Mouse (Mus musculus): ENCODE results near the gene Adcy7.

Adcy7 gene

GRCm38 (mm10) chr8:88301589-88302437 is 29.6 kb downstream of the Adcy7 start:
- DNase-seq = no peak

DNA sequence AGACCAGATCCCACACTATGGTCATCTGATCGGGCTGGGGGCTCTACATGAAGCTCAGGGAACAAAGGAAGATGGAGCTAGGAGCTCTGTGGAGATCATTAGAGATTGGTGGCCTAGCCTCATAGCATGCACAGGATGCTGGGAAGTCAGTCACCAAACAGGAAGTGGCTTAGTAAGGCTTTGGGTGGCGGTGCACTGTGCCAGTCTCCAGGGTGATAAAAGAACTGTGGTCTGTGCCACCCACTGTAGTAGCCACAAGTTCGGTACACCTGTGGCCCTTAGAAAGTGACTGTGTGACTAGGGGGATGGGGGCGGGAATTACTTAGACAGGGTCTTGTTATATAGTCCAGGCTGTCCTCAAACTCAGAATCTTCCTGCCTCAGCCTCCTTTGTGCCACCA is 33.6 kb downstream of the Adcy7 start:
- no peak for DNase-seq

GRCm38 (mm10) chr8:88306511-88306910 is 34.3 kb downstream of the Adcy7 start:
- DNase-seq = no peak

DNA sequence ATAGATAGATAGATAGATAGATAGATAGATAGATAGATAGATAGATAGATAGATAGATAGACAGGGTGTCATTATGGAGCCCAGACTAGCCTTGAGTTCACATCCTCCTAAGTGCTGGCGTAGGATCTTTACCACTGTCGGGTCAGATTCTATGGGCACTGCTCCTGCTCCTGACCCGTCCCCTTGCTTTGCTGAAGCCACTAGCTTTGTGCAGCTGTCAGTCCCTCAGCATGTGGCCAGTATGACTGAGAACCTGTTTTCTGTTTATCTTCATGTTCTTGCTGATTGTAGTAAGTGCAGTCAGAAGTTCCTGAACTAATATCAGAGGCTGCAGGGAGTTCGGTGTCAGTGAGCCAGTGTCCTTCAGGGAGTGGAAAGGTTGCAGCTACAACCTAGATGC is 35.5 kb downstream of the Adcy7 start:
- DNase-seq = no peak

- DNase-seq = no peak
Observed at GRCm38 (mm10) chr8:88309274-88309873, 37.2 kb downstream of the Adcy7 start.

DNA sequence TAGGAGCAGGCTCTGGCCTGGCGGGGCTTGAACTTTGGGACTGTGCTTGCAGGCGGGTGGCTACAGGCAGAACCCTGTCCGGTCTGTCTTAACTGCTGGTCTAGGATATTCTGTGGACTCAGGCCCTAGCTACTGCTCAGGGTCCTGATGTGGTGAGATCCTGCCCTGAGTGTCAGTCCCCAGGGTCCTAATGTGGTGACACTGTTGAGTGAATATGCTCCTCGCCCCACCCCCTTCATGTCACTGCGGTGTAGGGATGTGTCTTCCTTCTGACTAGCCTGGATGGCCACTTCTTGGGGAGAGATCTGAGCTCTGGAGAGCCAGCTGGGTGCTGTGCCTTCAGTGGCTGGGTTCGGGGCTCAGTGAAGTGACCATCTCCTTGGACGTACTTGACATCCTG is 37.7 kb downstream of the Adcy7 start:
- no peak for DNase-seq

- DNase-seq = no peak
Observed at GRCm38 (mm10) chr8:88310286-88310685, 38.1 kb downstream of the Adcy7 start.

GRCm38 (mm10) chr8:88312966-88313365 is 40.8 kb downstream of the Adcy7 start:
- DNase-seq = peak; percentile 21

DNA sequence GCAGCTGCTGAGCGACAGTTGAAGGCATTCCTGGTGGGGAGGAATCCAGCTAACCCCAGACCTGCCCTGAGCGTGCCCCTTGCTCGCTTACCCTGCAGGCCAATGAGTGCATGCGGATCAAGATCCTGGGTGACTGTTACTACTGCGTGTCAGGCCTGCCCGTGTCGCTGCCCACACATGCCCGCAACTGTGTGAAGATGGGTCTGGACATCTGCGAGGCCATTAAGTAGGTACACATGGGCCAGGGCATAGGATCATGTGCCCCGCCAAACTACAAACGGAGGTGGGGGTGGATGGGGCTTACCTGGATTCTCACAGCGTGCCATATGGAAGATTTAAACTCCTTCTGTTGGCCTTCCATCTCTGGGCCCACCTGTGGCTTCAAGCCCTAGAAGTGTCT is 41.8 kb downstream of the Adcy7 start:
- DNase-seq = no peak

- no peak for DNase-seq
Observed at GRCm38 (mm10) chr8:88315302-88315701, 43.1 kb downstream of the Adcy7 start.

DNA sequence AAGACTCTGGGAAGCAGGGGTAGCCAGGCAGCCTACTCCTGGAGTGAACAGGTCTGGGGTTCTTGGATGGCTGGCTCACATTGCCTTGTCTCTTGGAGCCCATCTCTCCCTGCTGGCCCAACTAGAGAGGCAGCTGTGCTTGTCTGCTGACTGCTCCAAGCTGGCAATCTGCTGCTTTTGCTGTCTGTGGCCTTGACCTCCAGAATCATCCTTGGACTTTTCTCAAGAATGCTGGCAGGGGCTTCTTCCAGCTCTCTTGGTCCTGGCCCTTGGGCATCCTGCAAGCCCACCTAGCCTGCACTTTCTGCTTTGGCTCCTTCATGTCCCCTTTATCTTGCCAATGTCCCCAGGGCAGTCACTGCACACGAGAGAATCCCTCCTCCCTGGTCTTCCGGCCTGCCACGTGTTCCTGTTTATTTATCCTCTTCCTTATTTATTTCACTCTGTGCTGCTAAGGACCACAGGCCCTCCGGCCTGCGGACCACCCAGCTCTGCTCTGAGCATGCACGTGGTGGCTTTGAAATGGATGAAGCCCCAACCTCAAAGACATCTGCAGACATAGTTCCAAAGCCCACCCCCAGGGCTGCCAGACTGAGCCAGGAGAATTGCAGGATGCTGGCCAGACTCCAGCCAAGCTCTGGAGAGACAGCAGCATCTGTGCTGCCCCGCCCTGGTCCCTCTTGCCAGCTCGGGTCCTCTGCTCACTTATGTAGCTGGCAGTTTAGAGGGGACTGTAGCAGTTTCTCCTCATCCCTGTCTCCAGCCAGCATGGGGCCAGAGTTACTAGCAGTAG is 44.1 kb downstream of the Adcy7 start:
- DNase-seq = no peak

DNA sequence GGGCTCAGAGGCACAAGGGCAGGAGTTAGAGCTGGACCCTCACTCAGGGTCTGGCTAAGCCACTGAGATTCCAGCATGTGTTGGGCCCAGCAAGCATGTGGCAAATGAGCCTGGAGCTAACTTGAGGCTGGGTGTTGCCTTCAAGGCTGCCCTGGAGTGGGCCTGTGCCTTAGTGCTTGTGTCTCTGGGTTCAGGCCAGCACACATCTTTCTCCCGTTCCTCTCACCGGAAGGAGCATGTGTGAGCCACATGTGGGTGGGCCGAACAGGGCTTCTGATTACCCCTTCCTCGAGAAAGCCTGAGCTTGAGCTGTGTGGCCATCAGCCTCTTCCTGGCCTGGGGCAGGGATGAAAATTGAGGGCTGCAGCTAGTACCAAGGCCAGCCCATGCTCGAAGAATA is 45.1 kb downstream of the Adcy7 start:
- no peak for DNase-seq

DNA sequence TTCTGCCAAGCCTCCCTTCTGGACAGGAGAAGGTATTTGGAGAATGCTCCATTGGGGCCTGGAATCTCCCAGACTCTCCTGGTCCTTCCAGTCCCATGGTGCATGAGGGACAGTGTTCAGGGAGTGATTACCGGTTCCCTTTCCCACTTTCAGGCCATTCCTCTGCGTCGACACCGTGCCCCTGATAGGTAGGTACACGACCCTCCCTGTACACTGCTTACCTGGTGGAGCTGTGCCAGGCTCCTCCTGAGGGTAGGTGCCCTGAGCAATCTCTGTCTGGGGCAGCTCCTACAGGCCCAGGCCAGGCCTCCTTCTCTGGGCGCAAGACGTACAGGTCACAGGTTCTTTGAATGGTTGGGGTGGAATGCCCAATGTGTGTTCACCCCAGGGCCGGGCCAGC is 45.9 kb downstream of the Adcy7 start:
- DNase-seq = no peak

DNA sequence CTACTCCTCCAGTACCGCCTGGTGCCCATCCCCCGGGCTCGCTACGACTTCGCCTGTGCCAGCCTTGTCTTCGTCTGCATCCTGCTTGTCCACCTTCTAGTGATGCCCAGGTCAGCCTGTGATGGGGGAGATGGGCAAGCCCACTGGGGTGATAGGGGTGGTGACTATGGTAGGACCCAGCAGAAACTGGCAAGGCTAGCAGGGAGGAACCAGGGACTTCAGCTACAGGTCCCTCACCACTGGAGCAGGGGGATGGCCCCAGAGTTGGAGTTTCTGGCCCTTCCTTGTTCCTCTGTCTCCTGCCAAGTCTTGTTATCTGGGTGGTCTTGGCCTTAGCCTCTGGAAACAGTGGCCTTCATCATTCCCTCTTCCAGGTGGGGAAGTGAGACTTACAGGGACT is 47.9 kb downstream of the Adcy7 start:
- DNase-seq = no peak

- DNase-seq = no peak
Observed at GRCm38 (mm10) chr8:88321387-88321786, 49.2 kb downstream of the Adcy7 start.

DNA sequence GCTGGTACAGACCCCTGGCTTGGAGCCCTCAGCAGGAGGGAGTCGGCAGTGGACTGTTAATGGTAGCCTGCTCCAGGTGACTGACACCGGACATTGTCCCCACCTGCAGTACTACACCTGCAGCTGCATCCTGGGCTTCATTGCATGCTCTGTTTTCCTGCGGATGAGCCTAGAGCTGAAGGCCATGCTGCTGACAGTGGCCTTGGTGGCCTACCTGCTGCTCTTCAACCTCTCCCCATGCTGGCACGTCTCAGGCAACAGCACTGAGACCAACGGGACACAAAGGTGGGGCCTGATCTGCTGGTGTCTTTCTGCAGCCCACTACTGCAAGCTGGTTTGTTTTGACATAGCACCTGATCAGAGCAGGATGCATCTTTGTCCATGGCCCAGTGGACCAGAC is 51.3 kb downstream of the Adcy7 start:
- no peak for DNase-seq

GRCm38 (mm10) chr8:88324760-88325159 is 52.6 kb downstream of the Adcy7 start:
- DNase-seq = no peak

DNA sequence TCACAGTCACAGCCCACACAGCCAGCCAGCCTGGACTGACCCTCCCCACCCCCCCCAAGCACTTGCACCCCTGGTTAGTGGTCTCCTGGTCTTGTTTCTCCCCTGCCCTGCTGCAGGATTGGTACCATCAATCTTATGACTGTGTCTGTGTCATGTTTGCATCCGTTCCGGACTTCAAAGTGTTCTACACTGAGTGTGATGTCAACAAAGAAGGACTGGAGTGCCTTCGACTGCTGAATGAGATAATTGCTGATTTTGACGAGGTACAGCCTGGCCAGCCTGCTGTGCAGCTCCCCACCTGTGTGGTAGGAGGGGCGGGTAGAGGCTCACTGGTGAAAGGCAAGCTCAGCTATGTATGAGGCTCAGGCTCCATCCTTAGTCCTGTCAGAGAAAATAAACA is 53.0 kb downstream of the Adcy7 start:
- no peak for DNase-seq

DNA sequence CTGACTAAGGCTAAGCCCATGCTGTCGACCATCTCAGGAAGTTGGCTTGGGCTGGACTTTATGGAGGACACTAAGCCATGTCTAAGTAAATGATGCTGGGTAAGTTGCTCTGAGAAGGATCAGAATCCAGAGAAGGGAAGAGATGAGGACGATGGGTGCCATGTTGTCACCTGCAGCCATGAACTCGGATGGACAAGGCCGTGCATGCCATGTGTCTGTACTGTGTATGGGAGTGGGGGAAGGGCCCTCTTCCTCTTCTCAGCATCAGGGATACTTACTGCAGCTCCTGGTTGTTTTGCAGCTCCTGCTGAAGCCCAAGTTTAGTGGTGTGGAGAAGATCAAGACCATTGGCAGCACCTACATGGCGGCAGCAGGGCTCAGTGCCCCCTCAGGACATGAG is 53.6 kb downstream of the Adcy7 start:
- DNase-seq = no peak

DNA sequence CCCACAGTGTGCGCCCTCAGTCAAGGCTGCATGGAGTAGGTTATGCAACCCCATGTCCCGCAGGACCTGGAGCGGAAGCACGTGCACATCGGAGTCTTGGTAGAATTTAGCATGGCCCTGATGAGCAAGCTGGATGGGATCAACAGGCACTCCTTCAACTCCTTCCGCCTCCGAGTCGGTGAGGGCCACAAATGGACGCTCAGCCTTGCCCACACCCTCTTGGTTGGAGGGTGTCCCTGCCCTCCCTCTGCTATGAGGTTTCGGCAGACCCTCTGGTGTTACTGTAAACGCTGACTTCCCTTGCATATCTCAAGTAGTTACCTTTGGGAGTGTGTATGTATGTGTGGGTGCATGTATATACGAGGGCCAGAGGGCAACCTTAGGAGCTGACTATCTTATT is 54.1 kb downstream of the Adcy7 start:
- DNase-seq = no peak

DNA sequence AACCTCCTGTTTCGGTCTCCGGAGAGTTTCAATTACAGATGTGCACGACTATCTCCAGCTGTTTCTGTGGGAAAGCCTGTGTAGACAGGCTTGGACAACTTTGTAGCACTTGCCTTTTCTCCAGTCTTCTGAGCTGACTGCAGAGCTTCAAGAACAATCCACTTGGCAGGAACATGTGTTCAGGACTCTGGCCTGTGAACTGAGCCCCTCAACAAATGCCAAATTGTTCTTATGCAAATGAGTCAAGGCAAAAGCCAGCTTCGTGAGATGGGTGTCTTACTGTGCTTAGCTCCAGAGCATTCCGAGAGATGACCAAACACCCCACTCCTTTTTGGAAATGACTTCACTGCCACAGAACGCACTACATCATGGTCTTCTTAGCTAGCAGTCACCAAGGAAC is 56.5 kb downstream of the Adcy7 start:
- DNase-seq = no peak

- DNase-seq = no peak
Observed at GRCm38 (mm10) chr8:88330816-88331215, 58.6 kb downstream of the Adcy7 start.

DNA sequence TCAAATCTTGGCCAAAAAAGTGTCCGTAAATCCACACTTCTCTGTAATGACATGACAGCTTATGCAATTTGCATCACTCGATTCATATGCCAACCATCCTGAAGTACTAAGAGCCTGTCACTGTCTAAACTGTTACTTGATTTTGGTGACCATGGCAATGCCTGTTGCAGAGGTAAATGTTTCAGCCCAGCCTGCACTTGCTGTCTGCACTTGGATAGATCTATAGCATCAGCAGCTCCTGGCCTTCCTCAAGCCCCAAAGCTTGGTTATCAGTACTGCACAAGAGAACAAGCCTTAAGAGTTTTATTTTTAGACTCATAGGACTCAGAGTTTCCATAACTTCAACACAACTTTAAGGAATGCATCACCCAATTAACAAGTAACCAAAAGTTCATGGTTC is 62.2 kb downstream of the Adcy7 start:
- no peak for DNase-seq

- no peak for DNase-seq
Observed at GRCm38 (mm10) chr8:88334975-88335374, 62.8 kb downstream of the Adcy7 start.

Data from kidney, adult 11 months (tissue).